Mouse (Mus musculus): ENCODE results near the gene Emp1. TPM values are rescaled to one million over a fixed set of nuclear protein-coding genes. Genes with fewer than 3 reads are reported as not detected.
A peak's percentile ranks its signal among the peaks of the same experiment; 100 is the strongest.

Emp1 gene
- polyA plus RNA-seq, 1 experiment from 2014 or later, result 15.1 TPM

DNA sequence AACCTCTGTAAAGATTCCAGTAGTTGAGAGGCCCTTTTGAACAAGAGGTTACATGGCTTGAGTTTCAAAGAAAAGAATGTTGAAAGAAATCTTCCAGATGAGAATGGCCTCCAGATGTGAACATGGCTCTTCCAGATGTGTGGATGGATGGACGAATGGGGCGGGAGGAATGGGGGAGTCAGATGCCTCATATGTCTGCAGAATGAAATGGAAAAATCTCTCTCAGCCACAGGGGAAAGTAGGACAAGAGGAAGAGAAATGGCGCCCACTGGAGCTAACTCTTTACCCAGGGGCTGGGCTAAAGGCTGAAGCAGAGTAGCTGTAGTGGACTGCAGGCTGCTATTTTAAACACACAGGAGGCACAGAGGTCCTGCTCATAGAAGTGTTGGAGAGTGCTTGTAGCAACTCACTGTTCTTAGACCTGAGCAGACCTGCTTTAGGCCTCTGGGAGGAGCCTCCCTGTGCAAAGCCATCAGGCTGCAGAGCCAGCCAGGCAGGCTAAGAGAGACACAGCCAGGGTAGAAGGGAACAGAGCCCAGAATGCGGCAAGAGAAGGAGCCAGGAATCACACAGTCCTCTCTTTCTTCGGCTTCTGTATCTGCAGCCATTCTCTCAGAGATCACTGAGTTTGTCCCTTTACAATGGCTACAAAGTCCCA lies 28.2 kb upstream of the Emp1 start:
- Histone ChIP-seq H3K27me3 (no peaks in the 10 kb centered on the region), H3K36me3 (no peaks in the 10 kb centered on the region), H3K4me1 (replicated peaks) (peaks cover 31% of the 10 kb centered on the region), H3K9ac (no peak overlapping the region), H3K9me3 (no peaks in the 10 kb centered on the region), H3K4me3 (no peak overlapping the region), H3K4me2 (no peak overlapping the region), H3K27ac (replicated peaks) (peak overlapping the region; percentile 68)
- ATAC-seq (ENCODE audit: low read depth), result peak; percentile 57; the same call in 1 of the 2 replicates
- 59% methylated on average over 5 of the region's 5 CpGs for WGBS

- Histone ChIP-seq H3K9ac (no peak overlapping the region), H3K27me3 (no peaks in the 10 kb centered on the region), H3K4me1 (replicated peaks) (peaks cover 37% of the 10 kb centered on the region), H3K9me3 (no peaks in the 10 kb centered on the region), H3K4me2 (no peak overlapping the region), H3K4me3 (no peak overlapping the region), H3K36me3 (no peaks in the 10 kb centered on the region), H3K27ac (replicated peaks) (no peak overlapping the region)
- no peak for ATAC-seq (ENCODE audit: low read depth)
- WGBS, result 88% methylated on average over 8 of the region's 8 CpGs
Measured at GRCm38 (mm10) chr6:135336376-135336775, 26.0 kb upstream of the Emp1 start.

DNA sequence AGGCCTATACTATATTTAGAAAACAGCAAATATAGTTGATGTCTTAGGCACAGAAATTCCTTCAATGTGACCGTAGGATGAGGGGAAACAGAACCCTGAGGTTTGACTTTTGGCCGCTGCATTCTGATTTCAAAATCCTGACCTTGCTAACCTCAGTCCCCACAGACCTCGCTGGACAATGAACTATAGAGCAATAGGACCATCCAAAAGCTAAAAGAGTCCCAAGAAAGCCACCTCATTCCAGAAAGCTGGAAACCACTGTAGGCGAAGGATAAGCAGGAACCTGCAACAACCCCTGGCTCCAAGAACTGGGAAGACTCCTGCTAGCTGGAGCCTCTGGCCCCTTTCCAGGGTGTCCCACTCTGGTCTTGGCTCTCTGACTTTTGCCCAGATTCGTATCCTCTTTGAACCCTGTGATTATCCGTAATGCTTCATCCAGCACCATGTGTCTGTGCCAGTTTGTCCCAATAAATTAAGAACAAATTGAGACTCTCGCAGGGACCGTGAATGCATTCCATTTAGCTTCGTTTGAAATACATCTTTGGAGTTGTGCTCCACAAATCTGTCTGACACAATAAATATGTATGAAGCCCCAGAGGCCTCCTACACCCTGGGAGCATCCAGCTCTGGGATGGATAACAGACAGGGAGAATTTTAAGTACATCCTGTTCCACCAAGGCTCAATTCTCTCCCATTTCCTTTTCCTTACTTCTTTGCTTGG lies 21.8 kb upstream of the Emp1 start:
- H3K4me1 ChIP-seq (replicated peaks), result peaks cover 7% of the 10 kb centered on the region; the same call in 1 of the 2 replicates
- no peak overlapping the region for H3K9ac ChIP-seq
- H3K27ac ChIP-seq (replicated peaks), result 0 out of 2 replicates have a peak overlapping the region, but pooled peaks have one; percentile 19
- ATAC-seq (ENCODE audit: low read depth), result no peak
- H3K27me3 ChIP-seq, result no peaks in the 10 kb centered on the region
- 58% methylated on average over 9 of the region's 9 CpGs for WGBS
- no peaks in the 10 kb centered on the region for H3K9me3 ChIP-seq
- no peak overlapping the region for H3K4me3 ChIP-seq
- H3K36me3 ChIP-seq, result no peaks in the 10 kb centered on the region
- H3K4me2 ChIP-seq, result no peak overlapping the region

- WGBS, result 75% methylated on average over 4 of the region's 4 CpGs
- Histone ChIP-seq H3K4me1 (replicated peaks) (peaks cover 7% of the 10 kb centered on the region; the same call in 1 of the 2 replicates), H3K9ac (no peak overlapping the region), H3K27me3 (no peaks in the 10 kb centered on the region), H3K9me3 (no peaks in the 10 kb centered on the region), H3K27ac (replicated peaks) (0 out of 2 replicates have a peak overlapping the region, but pooled peaks have one; percentile 19), H3K36me3 (no peaks in the 10 kb centered on the region), H3K4me2 (no peak overlapping the region), H3K4me3 (no peak overlapping the region)
- no peak for ATAC-seq (ENCODE audit: low read depth)
Measured at GRCm38 (mm10) chr6:135341076-135341378, 21.3 kb upstream of the Emp1 start.

DNA sequence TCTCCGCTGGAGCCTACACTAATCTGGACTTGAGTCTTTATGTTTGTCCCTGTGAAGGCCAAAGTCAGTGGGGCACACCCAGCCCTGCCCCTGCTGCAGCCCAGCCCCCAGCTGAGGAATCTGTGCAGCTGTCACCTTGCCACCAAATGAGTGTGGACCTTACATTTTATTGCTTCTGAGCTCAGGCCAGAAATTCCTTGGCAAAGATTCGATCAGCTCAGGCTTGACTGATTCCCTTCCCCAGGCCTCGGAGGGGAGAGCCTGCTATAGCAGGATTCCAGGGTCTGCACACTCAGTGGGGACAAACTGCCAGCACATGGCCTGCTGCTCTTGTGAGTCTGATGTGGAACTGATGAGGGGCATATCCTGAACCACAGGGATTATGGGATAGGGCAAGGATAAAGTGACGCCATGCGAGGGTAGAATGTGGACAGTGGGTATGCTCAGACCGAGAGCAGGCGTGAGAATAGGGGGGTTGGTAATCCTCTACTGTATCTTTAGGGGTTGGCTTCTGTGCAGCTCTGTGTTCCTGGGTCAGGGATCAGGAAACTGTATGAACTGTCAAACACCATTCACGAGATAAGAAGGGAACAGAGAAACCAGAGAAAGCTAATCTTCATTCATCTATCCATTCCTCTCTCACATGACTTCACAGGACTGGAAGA lies 10.6 kb upstream of the Emp1 start:
- no peak overlapping the region for H3K4me2 ChIP-seq
- H3K9ac ChIP-seq, result no peak overlapping the region
- H3K27me3 ChIP-seq, result no peaks in the 10 kb centered on the region
- H3K27ac ChIP-seq (replicated peaks), result peak overlapping the region; percentile 52
- H3K4me1 ChIP-seq (replicated peaks), result peaks cover 11% of the 10 kb centered on the region
- 61% methylated on average over 8 of the region's 8 CpGs for WGBS
- peak; percentile 82 for ATAC-seq (ENCODE audit: low read depth)
- no peak overlapping the region for H3K4me3 ChIP-seq
- H3K9me3 ChIP-seq, result no peaks in the 10 kb centered on the region
- H3K36me3 ChIP-seq, result no peaks in the 10 kb centered on the region

DNA sequence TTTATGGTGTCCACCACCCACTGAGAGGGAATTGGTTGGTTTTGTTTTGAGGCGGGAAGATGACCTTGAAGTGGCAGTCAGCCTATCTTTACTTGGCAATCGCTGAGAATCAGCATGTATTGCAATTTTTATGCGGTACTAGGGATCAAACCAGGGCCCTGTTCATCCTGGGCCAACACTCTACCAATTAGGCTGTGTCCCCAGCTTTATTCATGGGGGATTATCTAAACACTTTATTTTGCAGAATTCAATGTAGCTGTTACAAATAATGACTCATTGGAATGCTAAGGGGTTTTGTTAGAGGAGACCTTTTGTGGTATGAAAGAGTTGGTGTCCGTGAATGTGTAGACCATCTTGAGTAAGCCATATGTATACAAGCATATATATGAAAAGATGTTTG lies 9.8 kb upstream of the Emp1 start:
- H3K4me3 ChIP-seq, result no peak overlapping the region
- no peak overlapping the region for H3K4me2 ChIP-seq
- 72% methylated on average over 4 of the region's 4 CpGs for WGBS
- no peak overlapping the region for H3K9ac ChIP-seq
- no peaks in the 10 kb centered on the region for H3K9me3 ChIP-seq
- no peaks in the 10 kb centered on the region for H3K27me3 ChIP-seq
- no peak for ATAC-seq (ENCODE audit: low read depth)
- no peak overlapping the region for H3K27ac ChIP-seq (replicated peaks)
- H3K36me3 ChIP-seq, result no peaks in the 10 kb centered on the region
- H3K4me1 ChIP-seq (replicated peaks), result peaks cover 11% of the 10 kb centered on the region

GRCm38 (mm10) chr6:135354953-135355352 lies 7.4 kb upstream of the Emp1 start:
- WGBS, result 85% methylated on average over 4 of the region's 4 CpGs

GRCm38 (mm10) chr6:135360331-135360730 lies 2.0 kb upstream of the Emp1 start:
- Histone ChIP-seq H3K4me1 (replicated peaks) (peaks cover 21% of the 10 kb centered on the region), H3K9ac (no peak overlapping the region), H3K9me3 (no peaks in the 10 kb centered on the region), H3K27me3 (no peaks in the 10 kb centered on the region), H3K4me2 (no peak overlapping the region), H3K36me3 (no peaks in the 10 kb centered on the region), H3K4me3 (no peak overlapping the region), H3K27ac (replicated peaks) (no peak overlapping the region)
- no peak for ATAC-seq (ENCODE audit: low read depth)
- WGBS, result 38% methylated on average over 4 of the region's 4 CpGs

More at GRCm38 (mm10) chr6:135354953-135355352, 7.4 kb upstream of the Emp1 start:
- Histone ChIP-seq H3K36me3 (no peaks in the 10 kb centered on the region), H3K4me2 (no peak overlapping the region), H3K9me3 (no peaks in the 10 kb centered on the region), H3K9ac (no peak overlapping the region), H3K27me3 (no peaks in the 10 kb centered on the region), H3K4me1 (replicated peaks) (peaks cover 11% of the 10 kb centered on the region), H3K4me3 (no peak overlapping the region), H3K27ac (replicated peaks) (no peak overlapping the region)
- ATAC-seq (ENCODE audit: low read depth), result no peak

DNA sequence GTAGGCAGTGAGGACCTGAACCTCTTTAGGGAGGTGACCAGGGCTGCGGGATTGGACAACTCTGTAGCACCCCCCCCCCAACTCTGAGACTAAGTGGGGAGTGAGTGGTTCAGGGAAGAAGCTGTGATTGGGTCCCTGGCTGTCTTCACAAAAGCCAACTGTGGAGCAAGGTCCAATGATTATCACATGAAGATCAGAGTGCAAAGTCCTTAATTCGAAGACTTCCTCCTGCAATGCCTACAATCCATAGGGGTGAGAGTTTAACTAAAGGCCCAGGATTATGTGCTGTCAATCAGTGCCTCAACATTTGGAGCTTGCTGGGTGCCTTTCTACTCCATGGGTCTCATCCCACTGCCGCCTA lies 267 bp upstream of the Emp1 start:
- no peak for ATAC-seq (ENCODE audit: low read depth)
- no peak overlapping the region for H3K4me3 ChIP-seq
- no peaks in the 10 kb centered on the region for H3K27me3 ChIP-seq
- H3K4me1 ChIP-seq (replicated peaks), result peaks cover 21% of the 10 kb centered on the region
- H3K36me3 ChIP-seq, result no peaks in the 10 kb centered on the region
- H3K9me3 ChIP-seq, result no peaks in the 10 kb centered on the region
- H3K9ac ChIP-seq, result no peak overlapping the region
- peak overlapping the region; percentile 38; the same call in 1 of the 2 replicates for H3K27ac ChIP-seq (replicated peaks)
- H3K4me2 ChIP-seq, result peak overlapping the region; percentile 26; the same call in 1 of the 2 replicates
- WGBS, result 78% methylated on average over 3 of the region's 3 CpGs

DNA sequence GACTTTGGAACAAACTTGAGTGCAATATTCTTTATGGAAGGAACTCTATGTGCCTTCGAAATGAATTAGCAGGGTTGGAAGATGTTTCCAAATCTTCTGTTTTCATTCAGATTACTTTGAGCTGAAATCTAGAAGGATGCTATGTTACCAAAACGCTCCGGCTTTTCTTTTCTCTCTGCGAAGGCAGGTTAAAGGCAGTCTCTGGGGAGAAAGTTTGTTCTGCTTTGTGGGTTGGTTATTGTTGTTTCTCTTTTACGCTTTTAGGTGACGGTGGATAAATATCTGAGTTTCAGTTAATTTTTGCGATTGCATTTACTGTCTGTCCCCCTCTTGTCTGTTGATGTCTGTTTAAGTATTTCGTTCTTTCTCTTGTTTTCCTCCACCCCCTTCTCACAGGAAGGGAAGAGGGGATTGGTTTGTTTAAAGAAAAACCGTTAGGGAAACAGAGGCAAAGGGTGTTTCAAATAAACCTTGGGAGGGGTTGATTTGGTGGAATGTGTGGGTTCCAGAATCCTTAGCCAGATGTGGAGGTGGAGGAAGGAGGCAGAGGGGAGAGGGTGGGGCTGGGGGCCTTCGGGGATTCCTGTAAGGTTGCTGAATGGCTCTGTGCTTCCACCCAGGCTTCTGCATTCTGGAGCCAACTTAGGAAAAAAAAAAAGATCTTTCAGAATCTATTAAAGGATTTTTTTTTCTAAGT lies 1.1 kb downstream of the Emp1 start:
- Histone ChIP-seq H3K4me2 (peak overlapping the region; percentile 26), H3K9me3 (no peaks in the 10 kb centered on the region), H3K4me1 (replicated peaks) (peaks cover 30% of the 10 kb centered on the region), H3K9ac (peak overlapping the region; percentile 45), H3K27me3 (no peaks in the 10 kb centered on the region), H3K4me3 (peak overlapping the region; percentile 25), H3K27ac (replicated peaks) (peak overlapping the region; percentile 70), H3K36me3 (no peaks in the 10 kb centered on the region)
- whole genome bisulfite sequencing, result 67% methylated on average over 10 of the region's 10 CpGs
- no peak for ATAC-seq (ENCODE audit: low read depth)

DNA sequence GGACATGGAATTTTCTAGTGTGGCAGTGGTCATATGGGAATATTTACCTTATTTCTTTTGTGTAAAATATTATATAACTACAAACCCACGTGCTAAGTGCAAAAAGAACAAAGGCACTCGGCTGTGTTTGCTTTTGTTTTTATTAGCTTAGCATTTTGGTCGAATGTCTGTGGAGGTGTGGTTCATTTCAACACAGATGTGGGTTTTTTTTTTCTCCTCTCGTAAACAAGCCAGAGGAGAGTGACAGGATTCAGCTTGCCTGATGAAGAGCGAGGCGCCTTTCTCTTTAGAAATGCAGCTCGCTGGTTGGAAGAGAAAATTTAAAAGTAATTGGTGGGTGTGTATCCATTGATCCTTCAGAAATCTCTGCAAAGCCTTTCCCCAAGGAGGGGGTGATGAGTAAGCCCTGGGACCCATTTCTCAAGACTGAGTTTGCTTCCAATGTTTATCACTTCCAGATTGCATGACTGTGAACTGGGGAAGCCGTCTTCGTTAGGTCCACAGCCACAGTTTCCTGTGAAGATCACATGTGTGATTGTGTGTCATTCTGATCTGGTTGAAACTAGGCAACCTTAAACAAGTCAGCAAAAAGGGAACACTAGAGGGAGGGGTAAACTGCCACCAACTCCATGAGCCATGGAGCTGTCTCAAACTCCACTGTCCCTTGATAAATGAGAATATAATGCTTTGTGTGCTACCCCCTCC lies 1.8 kb downstream of the Emp1 start:
- no peak for ATAC-seq (ENCODE audit: low read depth)
- Histone ChIP-seq H3K4me2 (peak overlapping the region; percentile 26), H3K36me3 (no peaks in the 10 kb centered on the region), H3K9me3 (no peaks in the 10 kb centered on the region), H3K27me3 (no peaks in the 10 kb centered on the region), H3K4me3 (peak overlapping the region; percentile 25), H3K27ac (replicated peaks) (no peak overlapping the region; the same call in 1 of the 2 replicates), H3K9ac (0 out of 2 replicates have a peak overlapping the region, but pooled peaks have one; percentile 41), H3K4me1 (replicated peaks) (peaks cover 32% of the 10 kb centered on the region)
- WGBS, result 45% methylated on average over 9 of the region's 9 CpGs
